Mouse (Mus musculus): ENCODE data around the gene Naxd. TPM values are rescaled to one million over a fixed set of nuclear protein-coding genes. Genes with fewer than 3 reads are reported as not detected.

Gene Naxd
- total and polyA plus RNA-seq, 3 experiments, result 38.2 to 78.6 (median 56.3) TPM

DNA sequence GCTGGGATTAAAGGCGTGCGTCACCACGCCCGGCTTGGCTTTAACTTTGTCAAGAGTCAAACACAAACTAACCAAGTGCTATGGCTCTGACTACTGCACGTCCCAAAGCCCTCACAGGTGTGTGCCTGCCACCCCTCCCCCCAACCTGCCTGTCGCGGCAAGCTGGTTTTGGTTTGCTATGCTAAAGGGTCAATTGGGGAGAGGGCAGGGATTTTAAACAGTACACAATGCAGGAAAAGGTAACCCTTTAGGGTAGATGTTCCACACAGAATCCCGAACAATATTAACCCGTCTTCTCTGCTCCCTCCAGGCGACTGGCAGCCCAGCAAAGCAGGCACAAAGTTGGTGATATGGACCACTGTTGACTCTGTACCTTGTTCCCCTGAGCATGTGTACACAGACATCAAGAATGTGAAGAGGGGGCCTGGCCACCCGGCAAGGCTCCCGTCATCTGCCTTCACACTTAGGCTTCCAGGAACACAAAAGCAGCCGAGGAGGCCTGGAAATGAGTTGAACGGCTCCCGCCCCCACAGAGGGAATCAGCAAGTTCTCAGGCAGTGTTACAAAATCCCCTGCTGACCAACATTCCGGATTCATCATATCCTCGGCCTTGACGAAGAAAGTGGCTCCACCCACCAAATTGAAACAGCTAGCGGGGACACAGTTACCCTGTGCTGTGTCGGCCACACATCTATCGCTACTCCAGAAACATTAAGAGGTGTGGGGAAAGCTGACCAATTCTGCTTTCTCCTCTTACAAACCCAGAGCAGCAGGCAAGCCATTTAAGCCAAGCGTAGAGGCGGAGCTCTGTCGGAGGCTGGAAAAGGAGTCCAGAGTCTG is 20.7 kb upstream of the Naxd start:
- peaks cover 57% of the 10 kb centered on the region for H3K27me3 ChIP-seq (ENCODE audit: insufficient read depth, low read length)
- DNase-seq (ENCODE audit: low spot score), result no peak
- ATAC-seq (ENCODE audit: extremely low read depth, insufficient number of reproducible peaks, low FRiP score, poor library complexity, severe bottlenecking), result no peak
- H3K9me3 ChIP-seq (replicated peaks), result no peaks in the 10 kb centered on the region
- H3K4me1 ChIP-seq (ENCODE audit: insufficient read depth, low read depth, low read length), result no peaks in the 10 kb centered on the region
- no peaks in the 10 kb centered on the region for H3K36me3 ChIP-seq (replicated peaks)
- no peak for TF ChIP-seq POLR2AphosphoS5 (IDR thresholded peaks at IDR 0.05; ENCODE audit: insufficient replicate concordance, low read depth, low read length)
- no peak for TF ChIP-seq GATA2 (IDR thresholded peaks at IDR 0.05; ENCODE audit: borderline replicate concordance, low read depth, low read length)
- no peak for TF ChIP-seq TAL1 (conservative IDR thresholded peaks at IDR 0.05; ENCODE audit: low read depth, low read length)
- TF ChIP-seq CTCF (IDR thresholded peaks at IDR 0.05; ENCODE audit: low read depth, low read length), result no peak
- no peak for TF ChIP-seq GATA1 (IDR thresholded peaks at IDR 0.05; ENCODE audit: borderline replicate concordance, low read length)
- H3K4me3 ChIP-seq (ENCODE audit: low read depth, low read length), result no peak overlapping the region

DNA sequence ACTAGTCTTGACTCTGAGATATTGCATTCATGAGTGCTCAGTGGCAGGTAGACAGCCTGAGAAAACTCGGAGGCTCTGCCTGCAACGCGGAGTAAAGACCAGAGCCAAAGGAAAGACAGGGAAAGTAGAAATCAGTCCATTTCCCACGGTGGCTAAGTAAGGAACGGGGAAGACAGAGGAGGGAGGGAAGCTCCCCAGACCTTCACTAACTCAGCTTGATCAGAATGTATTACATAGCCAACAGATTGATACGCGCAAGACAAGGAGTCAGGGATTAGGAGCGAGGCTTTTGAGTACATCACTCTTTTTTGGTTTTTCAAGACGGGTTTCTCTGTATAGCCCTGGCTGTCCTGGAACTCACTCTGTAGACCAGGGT is 20.1 kb upstream of the Naxd start:
- ATAC-seq (ENCODE audit: extremely low read depth, insufficient number of reproducible peaks, low FRiP score, poor library complexity, severe bottlenecking) (no peak), DNase-seq (ENCODE audit: low spot score) (no peak)
- H3K4me1 ChIP-seq (ENCODE audit: insufficient read depth, low read depth, low read length), result no peaks in the 10 kb centered on the region
- no peaks in the 10 kb centered on the region for H3K9me3 ChIP-seq (replicated peaks)
- peaks cover 63% of the 10 kb centered on the region for H3K27me3 ChIP-seq (ENCODE audit: insufficient read depth, low read length)
- H3K4me3 ChIP-seq (ENCODE audit: low read depth, low read length), result no peak overlapping the region
- no peaks in the 10 kb centered on the region for H3K36me3 ChIP-seq (replicated peaks)
- no peak for TF ChIP-seq GATA1 (IDR thresholded peaks at IDR 0.05; ENCODE audit: borderline replicate concordance, low read length)
- TF ChIP-seq POLR2AphosphoS5 (IDR thresholded peaks at IDR 0.05; ENCODE audit: insufficient replicate concordance, low read depth, low read length), result no peak
- no peak for TF ChIP-seq CTCF (IDR thresholded peaks at IDR 0.05; ENCODE audit: low read depth, low read length)
- TF ChIP-seq GATA2 (IDR thresholded peaks at IDR 0.05; ENCODE audit: borderline replicate concordance, low read depth, low read length), result no peak
- TF ChIP-seq TAL1 (conservative IDR thresholded peaks at IDR 0.05; ENCODE audit: low read depth, low read length), result no peak

DNA sequence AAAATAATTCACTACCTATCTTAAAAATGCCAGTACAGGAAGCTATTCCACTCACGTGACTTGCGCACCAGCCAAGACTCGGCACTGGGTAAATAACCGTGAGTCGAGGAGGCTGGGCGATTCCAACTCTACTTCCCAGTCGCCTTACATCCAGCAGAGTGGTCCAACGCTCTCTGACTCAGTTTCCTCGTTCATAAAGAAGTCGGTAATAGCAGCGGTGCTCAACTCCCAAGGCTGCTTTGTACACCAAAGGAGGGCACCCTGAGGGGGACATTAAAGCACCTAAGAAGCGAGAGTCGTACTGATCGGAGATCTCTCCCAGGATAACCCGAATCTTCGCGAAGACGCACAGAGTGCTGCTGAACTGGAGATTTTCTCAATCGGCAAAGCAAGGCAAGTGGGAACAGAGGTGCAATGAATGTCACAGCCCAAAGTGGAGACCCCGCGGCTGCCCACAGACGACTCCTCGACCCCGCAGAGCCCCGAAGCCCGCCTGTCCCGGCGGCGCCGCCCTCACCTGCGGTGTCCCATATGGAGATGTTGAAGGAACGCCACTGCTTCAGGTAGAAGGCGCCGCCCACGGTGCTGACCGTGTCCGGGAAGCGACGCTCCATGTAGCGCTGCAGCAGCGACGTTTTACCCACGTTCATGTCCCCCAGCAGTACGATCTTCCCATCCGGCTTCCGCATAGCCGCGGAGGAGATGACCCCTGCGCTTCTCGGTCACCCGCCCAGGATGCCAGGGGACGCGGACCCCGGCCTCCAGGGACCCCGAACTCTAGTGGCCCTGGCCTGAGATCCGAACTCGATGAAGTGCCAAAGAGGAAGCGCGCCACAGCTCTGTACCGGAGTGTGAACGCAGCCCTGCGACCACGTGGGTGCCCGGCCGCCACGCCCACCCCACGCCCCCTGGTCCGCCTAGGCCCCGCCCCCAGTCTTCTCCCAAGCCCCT is 19.2 kb upstream of the Naxd start, which contains the start of gene Rab20:
Gene Rab20 (minus strand): TSS at position 900 of the 951 bp plus-strand sequence.
- DNase-seq (ENCODE audit: low spot score) (no peak), ATAC-seq (ENCODE audit: extremely low read depth, insufficient number of reproducible peaks, low FRiP score, poor library complexity, severe bottlenecking) (no peak)
- no peaks in the 10 kb centered on the region for H3K36me3 ChIP-seq (replicated peaks)
- TF ChIP-seq GATA1 (IDR thresholded peaks at IDR 0.05; ENCODE audit: borderline replicate concordance, low read length) (no peak), POLR2AphosphoS5 (IDR thresholded peaks at IDR 0.05; ENCODE audit: insufficient replicate concordance, low read depth, low read length) (no peak), GATA2 (IDR thresholded peaks at IDR 0.05; ENCODE audit: borderline replicate concordance, low read depth, low read length) (no peak), TAL1 (conservative IDR thresholded peaks at IDR 0.05; ENCODE audit: low read depth, low read length) (no peak), CTCF (IDR thresholded peaks at IDR 0.05; ENCODE audit: low read depth, low read length) (no peak)
- H3K4me3 ChIP-seq (ENCODE audit: low read depth, low read length), result no peak within 1 kb of the TSS
- no peaks in the 10 kb centered on the region for H3K4me1 ChIP-seq (ENCODE audit: insufficient read depth, low read depth, low read length)
- H3K27me3 ChIP-seq (ENCODE audit: insufficient read depth, low read length), result peaks cover 63% of the 10 kb centered on the region
- no peaks in the 10 kb centered on the region for H3K9me3 ChIP-seq (replicated peaks)

DNA sequence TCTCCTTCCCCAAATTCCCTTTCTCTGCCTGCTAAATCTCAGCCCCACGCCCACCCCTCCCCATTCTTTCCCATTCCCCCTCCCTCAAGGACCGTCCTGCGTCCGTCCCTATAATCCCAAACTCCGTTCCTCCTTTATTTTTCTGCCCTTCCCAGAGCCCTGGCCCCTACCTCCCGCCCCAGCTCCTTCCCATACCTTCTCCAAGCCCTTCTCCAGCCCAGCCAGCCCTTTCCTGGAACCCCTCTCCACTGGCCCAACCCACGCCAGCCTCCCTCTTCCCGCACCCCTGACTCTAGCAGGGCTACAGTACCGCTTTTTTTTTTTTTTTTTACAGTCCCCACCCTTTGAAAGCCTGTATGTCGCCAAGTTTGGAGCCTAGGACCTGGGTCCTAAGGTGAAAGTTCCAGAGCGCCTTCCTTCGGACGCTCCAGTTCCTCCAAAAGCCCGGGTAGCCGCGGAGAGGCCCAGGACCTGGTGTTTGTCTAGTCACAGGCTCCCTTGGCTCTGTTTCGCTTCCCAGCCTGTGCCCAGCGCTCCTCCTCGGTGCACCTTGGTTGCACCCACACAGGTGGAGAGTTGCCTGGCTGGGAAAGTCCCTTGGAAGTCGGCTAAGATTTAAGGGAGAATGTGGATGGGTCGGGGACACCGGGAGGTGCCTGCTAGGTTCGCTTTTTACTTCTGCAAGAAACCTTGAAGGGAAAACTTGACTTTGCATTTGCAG is 18.3 kb upstream of the Naxd start:
- H3K4me3 ChIP-seq (ENCODE audit: low read depth, low read length), result no peak overlapping the region
- H3K4me1 ChIP-seq (ENCODE audit: insufficient read depth, low read depth, low read length), result no peaks in the 10 kb centered on the region
- H3K27me3 ChIP-seq (ENCODE audit: insufficient read depth, low read length), result peaks cover 54% of the 10 kb centered on the region
- DNase-seq (ENCODE audit: low spot score) (no peak), ATAC-seq (ENCODE audit: extremely low read depth, insufficient number of reproducible peaks, low FRiP score, poor library complexity, severe bottlenecking) (no peak)
- no peak for TF ChIP-seq POLR2AphosphoS5 (IDR thresholded peaks at IDR 0.05; ENCODE audit: insufficient replicate concordance, low read depth, low read length)
- TF ChIP-seq GATA1 (IDR thresholded peaks at IDR 0.05; ENCODE audit: borderline replicate concordance, low read length), result no peak
- H3K36me3 ChIP-seq (replicated peaks), result no peaks in the 10 kb centered on the region
- no peaks in the 10 kb centered on the region for H3K9me3 ChIP-seq (replicated peaks)

DNA sequence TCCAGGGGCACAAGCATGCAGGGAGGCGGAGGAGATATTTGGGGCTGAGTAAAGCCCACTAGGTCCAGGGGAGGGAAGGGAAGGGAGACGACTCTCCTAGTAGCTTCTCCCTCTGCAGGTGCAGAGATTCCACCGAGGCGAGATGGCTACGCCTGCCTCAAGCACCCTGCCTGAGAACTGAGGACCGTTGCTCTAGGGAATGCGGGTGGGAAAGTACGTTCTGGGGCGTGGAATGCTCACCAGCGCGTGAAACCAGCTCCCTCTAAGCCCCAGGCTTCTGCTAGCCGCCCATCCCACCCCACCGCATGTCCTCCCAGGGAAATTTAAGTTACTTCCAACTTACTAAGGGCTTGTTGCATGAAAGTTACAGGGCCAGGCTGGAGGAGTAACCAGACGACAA is 17.7 kb upstream of the Naxd start:
- TF ChIP-seq TAL1 (conservative IDR thresholded peaks at IDR 0.05; ENCODE audit: low read depth, low read length) (no peak), CTCF (IDR thresholded peaks at IDR 0.05; ENCODE audit: low read depth, low read length) (no peak), POLR2AphosphoS5 (IDR thresholded peaks at IDR 0.05; ENCODE audit: insufficient replicate concordance, low read depth, low read length) (no peak), GATA1 (IDR thresholded peaks at IDR 0.05; ENCODE audit: borderline replicate concordance, low read length) (no peak), GATA2 (IDR thresholded peaks at IDR 0.05; ENCODE audit: borderline replicate concordance, low read depth, low read length) (no peak)
- no peaks in the 10 kb centered on the region for H3K9me3 ChIP-seq (replicated peaks)
- H3K4me3 ChIP-seq (ENCODE audit: low read depth, low read length), result no peak overlapping the region
- peaks cover 50% of the 10 kb centered on the region for H3K27me3 ChIP-seq (ENCODE audit: insufficient read depth, low read length)
- H3K36me3 ChIP-seq (replicated peaks), result no peaks in the 10 kb centered on the region
- ATAC-seq (ENCODE audit: extremely low read depth, insufficient number of reproducible peaks, low FRiP score, poor library complexity, severe bottlenecking), result no peak
- no peak for DNase-seq (ENCODE audit: low spot score)
- H3K4me1 ChIP-seq (ENCODE audit: insufficient read depth, low read depth, low read length), result no peaks in the 10 kb centered on the region
